Mouse (Mus musculus): ENCODE results near the gene Gys1. TPM values are rescaled to one million over a fixed set of nuclear protein-coding genes. Genes with fewer than 3 reads are reported as not detected.
"Not testable (repeated sequence)": the region's sequence is repeated elsewhere in the genome, so short reads cannot be mapped to it uniquely, and the experiment has no call there.

Gys1 gene
- polyA plus RNA-seq, 1 experiment from 2014 or later, result 8.6 TPM

DNA sequence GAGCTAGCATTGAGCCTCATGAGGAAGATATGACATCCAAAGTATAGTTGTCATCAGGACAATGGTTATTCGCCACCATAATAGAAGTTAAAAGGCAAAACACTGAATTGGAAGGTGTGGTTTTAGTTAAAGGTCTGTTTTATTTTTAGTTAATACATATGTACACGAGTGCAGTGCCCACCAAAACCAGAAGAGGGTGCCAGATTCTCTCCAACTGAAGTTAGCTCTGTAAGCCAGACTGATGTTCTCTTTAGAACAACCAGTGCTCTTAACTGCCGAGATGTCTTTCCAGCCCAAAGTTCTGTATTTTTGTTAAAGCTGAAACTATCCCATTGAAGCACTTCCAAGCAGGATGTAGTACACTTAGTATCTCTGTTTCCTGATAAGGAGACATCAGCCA lies 36.2 kb downstream of the Gys1 start:
- ATAC-seq, result no peak
- 6% methylated on average over 3 of the region's 3 CpGs for WGBS (ENCODE audit: insufficient replicate concordance)
- Histone ChIP-seq H3K9me3 (replicated peaks) (no peaks in the 10 kb centered on the region), H3K27ac (no peak overlapping the region), H3K9ac (no peak overlapping the region), H3K36me3 (no peaks in the 10 kb centered on the region), H3K27me3 (replicated peaks) (no peaks in the 10 kb centered on the region), H3K4me3 (no peak overlapping the region), H3K4me1 (peaks cover 37% of the 10 kb centered on the region), H3K4me2 (no peak overlapping the region)

DNA sequence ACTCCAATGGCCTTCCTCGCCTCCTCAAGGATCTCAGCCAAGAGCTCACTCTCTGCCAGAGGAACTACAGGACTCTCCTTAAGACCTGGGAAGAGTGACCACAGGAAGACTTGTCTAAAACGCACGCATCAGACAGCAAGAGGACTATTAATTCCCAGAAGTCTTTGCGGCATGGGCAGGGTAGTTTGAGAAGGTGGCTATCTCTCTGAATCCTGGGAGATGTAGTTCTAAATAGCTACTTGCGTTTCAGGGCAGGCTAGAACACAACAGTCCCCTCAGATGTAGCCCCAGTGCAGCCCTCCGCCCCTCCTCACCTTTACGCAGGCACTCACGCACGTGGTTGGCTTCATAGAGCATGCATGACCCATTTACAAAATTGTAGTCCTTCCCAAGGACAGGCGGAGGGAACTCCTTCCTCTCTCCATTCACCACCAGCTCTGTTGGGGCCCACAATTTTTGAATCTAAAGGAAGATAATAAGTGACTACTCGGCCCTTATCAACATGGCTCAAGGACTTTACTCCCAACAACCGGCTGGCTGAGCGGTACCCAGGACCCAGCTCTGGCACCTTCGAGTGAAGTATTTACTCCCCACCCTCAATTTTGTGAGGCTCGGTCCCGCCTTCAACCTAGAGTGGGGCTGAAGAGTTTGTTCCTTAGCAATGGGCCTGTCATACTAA lies 40.8 kb downstream of the Gys1 start:
- peaks cover 6% of the 10 kb centered on the region for H3K36me3 ChIP-seq
- peak overlapping the region; percentile 43 for H3K4me3 ChIP-seq
- ATAC-seq, result peak; percentile 70
- peak overlapping the region; percentile 73 for H3K27ac ChIP-seq
- H3K4me1 ChIP-seq, result peaks cover 39% of the 10 kb centered on the region
- H3K27me3 ChIP-seq (replicated peaks), result no peaks in the 10 kb centered on the region
- WGBS (ENCODE audit: insufficient replicate concordance), result 45% methylated on average over 16 of the region's 16 CpGs
- H3K9me3 ChIP-seq (replicated peaks), result no peaks in the 10 kb centered on the region
- H3K4me2 ChIP-seq, result peak overlapping the region; percentile 64
- peak overlapping the region; percentile 58 for H3K9ac ChIP-seq

GRCm38 (mm10) chr7:45476453-45476852 lies 41.8 kb downstream of the Gys1 start:
- WGBS (ENCODE audit: insufficient replicate concordance), result 28% methylated on average over 1 of the region's 1 CpGs

GRCm38 (mm10) chr7:45477003-45477402 lies 42.4 kb downstream of the Gys1 start:
- 23% methylated on average over 3 of the region's 3 CpGs for WGBS (ENCODE audit: insufficient replicate concordance)
- no peaks in the 10 kb centered on the region for H3K27me3 ChIP-seq (replicated peaks)
- ATAC-seq, result no peak

More at GRCm38 (mm10) chr7:45476453-45476852, 41.8 kb downstream of the Gys1 start:
- no peaks in the 10 kb centered on the region for H3K27me3 ChIP-seq (replicated peaks)
- H3K4me3 ChIP-seq, result no peak overlapping the region
- H3K4me2 ChIP-seq, result no peak overlapping the region
- H3K4me1 ChIP-seq, result peaks cover 39% of the 10 kb centered on the region
- no peak for ATAC-seq
- H3K9me3 ChIP-seq (replicated peaks), result no peaks in the 10 kb centered on the region
- H3K36me3 ChIP-seq, result peaks cover 6% of the 10 kb centered on the region
- no peak overlapping the region for H3K27ac ChIP-seq
- no peak overlapping the region for H3K9ac ChIP-seq

GRCm38 (mm10) chr7:45478774-45479173 lies 44.1 kb downstream of the Gys1 start:
- no peak overlapping the region for H3K27ac ChIP-seq
- H3K27me3 ChIP-seq (replicated peaks), result no peaks in the 10 kb centered on the region
- no peak overlapping the region for H3K9ac ChIP-seq
- peaks cover 6% of the 10 kb centered on the region for H3K36me3 ChIP-seq
- no peak overlapping the region for H3K4me2 ChIP-seq
- H3K4me1 ChIP-seq, result peaks cover 51% of the 10 kb centered on the region
- 85% methylated on average over 7 of the region's 7 CpGs for WGBS (ENCODE audit: insufficient replicate concordance)
- no peaks in the 10 kb centered on the region for H3K9me3 ChIP-seq (replicated peaks)
- no peak for ATAC-seq
- no peak overlapping the region for H3K4me3 ChIP-seq

More at GRCm38 (mm10) chr7:45477003-45477402, 42.4 kb downstream of the Gys1 start:
- H3K27ac ChIP-seq, result no peak overlapping the region
- H3K36me3 ChIP-seq, result peaks cover 6% of the 10 kb centered on the region
- no peak overlapping the region for H3K4me3 ChIP-seq
- H3K9ac ChIP-seq, result no peak overlapping the region
- no peaks in the 10 kb centered on the region for H3K9me3 ChIP-seq (replicated peaks)
- H3K4me2 ChIP-seq, result no peak overlapping the region
- peaks cover 39% of the 10 kb centered on the region for H3K4me1 ChIP-seq

DNA sequence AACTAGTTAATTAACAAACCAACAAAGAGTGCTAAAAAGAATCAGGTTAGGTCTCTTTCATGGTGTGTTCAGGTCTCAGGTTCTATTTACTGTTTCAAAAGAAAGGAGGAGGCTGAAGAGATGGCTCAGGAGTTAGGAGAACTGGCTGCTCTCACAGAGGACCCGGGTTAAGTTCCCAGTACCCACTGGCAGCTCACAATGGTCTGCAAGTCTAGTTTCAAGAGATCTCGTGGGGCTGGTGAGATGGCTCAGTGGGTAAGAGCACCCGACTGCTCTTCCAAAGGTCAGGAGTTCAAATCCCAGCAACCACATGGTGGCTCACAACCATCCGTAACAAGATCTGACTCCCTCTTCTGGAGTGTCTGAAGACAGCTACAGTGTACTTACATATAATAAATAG lies 45.7 kb downstream of the Gys1 start:
- not testable (repeated sequence) for ATAC-seq; H3K9ac ChIP-seq; H3K27ac ChIP-seq; H3K4me3 ChIP-seq; H3K36me3 ChIP-seq; H3K4me2 ChIP-seq; H3K9me3 ChIP-seq (replicated peaks); H3K27me3 ChIP-seq (replicated peaks)
- H3K4me1 ChIP-seq, result peaks cover 46% of the 10 kb centered on the region
- 66% methylated on average over 4 of the region's 4 CpGs for WGBS (ENCODE audit: insufficient replicate concordance)

- H3K36me3 ChIP-seq, result peaks cover 6% of the 10 kb centered on the region
- no peak within 1 kb of the TSS for H3K27ac ChIP-seq
- no peaks in the 10 kb centered on the region for H3K9me3 ChIP-seq (replicated peaks)
- no peak within 1 kb of the TSS for H3K9ac ChIP-seq
- no peak within 1 kb of the TSS for H3K4me3 ChIP-seq
- ATAC-seq, result peak; percentile 60
- H3K27me3 ChIP-seq (replicated peaks), result no peaks in the 10 kb centered on the region
- peaks cover 46% of the 10 kb centered on the region for H3K4me1 ChIP-seq
- no peak within 1 kb of the TSS for H3K4me2 ChIP-seq
- 46% methylated on average over 13 of the region's 15 CpGs for WGBS (ENCODE audit: insufficient replicate concordance)
These were observed 46.8 kb downstream of the Gys1 start, which contains the start of gene Tulp2 for GRCm38 (mm10) chr7:45481374-45481927. Tulp2 (plus strand) TSS chr7:45481877.

- H3K4me1 ChIP-seq, result peaks cover 47% of the 10 kb centered on the region
- peaks cover 6% of the 10 kb centered on the region for H3K36me3 ChIP-seq
- no peak overlapping the region for H3K4me2 ChIP-seq
- no peak overlapping the region for H3K4me3 ChIP-seq
- no peak for ATAC-seq
- H3K9me3 ChIP-seq (replicated peaks), result no peaks in the 10 kb centered on the region
- 23% methylated on average over 1 of the region's 1 CpGs for WGBS (ENCODE audit: insufficient replicate concordance)
- H3K9ac ChIP-seq, result no peak overlapping the region
- no peaks in the 10 kb centered on the region for H3K27me3 ChIP-seq (replicated peaks)
- no peak overlapping the region for H3K27ac ChIP-seq
These were observed 47.5 kb downstream of the Gys1 start for GRCm38 (mm10) chr7:45482166-45482565.

- H3K9me3 ChIP-seq (replicated peaks); H3K4me3 ChIP-seq; H3K4me2 ChIP-seq; H3K27me3 ChIP-seq (replicated peaks); H3K9ac ChIP-seq; ATAC-seq; H3K36me3 ChIP-seq: not testable (repeated sequence)
- 78% methylated on average over 5 of the region's 5 CpGs for WGBS (ENCODE audit: insufficient replicate concordance)
- Histone ChIP-seq H3K27ac (0 out of 2 replicates have a peak overlapping the region, but pooled peaks have one; percentile 14), H3K4me1 (peaks cover 71% of the 10 kb centered on the region)
These were observed 50.3 kb downstream of the Gys1 start for GRCm38 (mm10) chr7:45484985-45485384.

- Histone ChIP-seq H3K4me2 (peak overlapping the region; percentile 30), H3K4me1 (peaks cover 79% of the 10 kb centered on the region), H3K9me3 (replicated peaks) (no peaks in the 10 kb centered on the region), H3K9ac (no peak overlapping the region), H3K27ac (peak overlapping the region; percentile 64), H3K36me3 (no peaks in the 10 kb centered on the region), H3K4me3 (no peak overlapping the region), H3K27me3 (replicated peaks) (no peaks in the 10 kb centered on the region)
- ATAC-seq, result peak; percentile 65
- WGBS (ENCODE audit: insufficient replicate concordance), result 24% methylated on average over 7 of the region's 7 CpGs
These were observed 51.5 kb downstream of the Gys1 start for GRCm38 (mm10) chr7:45486158-45486557.

GRCm38 (mm10) chr7:45486761-45487415 lies 52.2 kb downstream of the Gys1 start, which contains the start of gene Gm45808:
Gm45808 (minus strand) TSS chr7:45486811.
- Histone ChIP-seq H3K27ac (peak within 1 kb of the TSS; percentile 67), H3K27me3 (replicated peaks) (no peaks in the 10 kb centered on the region), H3K9ac (no peak within 1 kb of the TSS), H3K4me3 (no peak within 1 kb of the TSS), H3K36me3 (peaks cover under 1% of the 10 kb centered on the region; the same call in 1 of the 2 replicates), H3K9me3 (replicated peaks) (no peaks in the 10 kb centered on the region), H3K4me2 (peak within 1 kb of the TSS; percentile 30), H3K4me1 (peaks cover 81% of the 10 kb centered on the region)
- no peak for ATAC-seq
- 81% methylated on average over 12 of the region's 12 CpGs for WGBS (ENCODE audit: insufficient replicate concordance)

GRCm38 (mm10) chr7:45487861-45488292 lies 53.2 kb downstream of the Gys1 start:
- no peak for ATAC-seq
- peak overlapping the region; percentile 83 for H3K4me2 ChIP-seq
- peak overlapping the region; percentile 63 for H3K4me3 ChIP-seq
- peak overlapping the region; percentile 77 for H3K9ac ChIP-seq
- no peaks in the 10 kb centered on the region for H3K9me3 ChIP-seq (replicated peaks)
- H3K27ac ChIP-seq, result peak overlapping the region; percentile 67; the same call in 1 of the 2 replicates
- WGBS (ENCODE audit: insufficient replicate concordance), result 53% methylated on average over 11 of the region's 11 CpGs
- H3K36me3 ChIP-seq, result peaks cover 10% of the 10 kb centered on the region
- no peaks in the 10 kb centered on the region for H3K27me3 ChIP-seq (replicated peaks)
- H3K4me1 ChIP-seq, result peaks cover 77% of the 10 kb centered on the region
